Mouse (Mus musculus): ENCODE data around the gene Vmn2r8. TPM values are rescaled to one million over a fixed set of nuclear protein-coding genes. Genes with fewer than 3 reads are reported as not detected.
A peak's percentile ranks its signal among the peaks of the same experiment; 100 is the strongest.
"Not testable (repeated sequence)": the region's sequence is repeated elsewhere in the genome, so short reads cannot be mapped to it uniquely, and the experiment has no call there.

The Vmn2r8 gene
- polyA plus RNA-seq (2012; rRNA removed) = 0.01 TPM in 1 of 2 replicates, not detected in the other

DNA sequence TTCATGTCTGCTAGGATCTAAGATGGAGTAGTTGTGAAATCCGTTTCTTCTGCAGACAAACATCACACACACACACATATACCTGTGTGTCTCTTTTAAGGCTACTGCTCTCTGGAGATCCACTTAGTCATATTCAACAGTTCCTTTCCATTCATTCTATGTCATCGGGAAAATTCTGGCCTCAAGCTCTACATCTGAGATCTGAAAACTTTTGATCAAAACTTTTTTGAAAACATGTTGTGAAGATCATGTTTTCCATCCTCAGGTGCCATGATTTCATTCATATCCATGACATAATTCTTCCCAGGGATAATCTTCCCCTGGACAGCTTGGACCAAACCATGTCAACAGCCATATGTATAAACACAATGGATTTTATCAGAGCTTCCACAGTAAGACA, at the start of gene Vmn2r8:
TSS of gene Vmn2r8 (minus strand) at position 101 of the 400 bp plus-strand sequence.
- H3K27ac ChIP-seq (ENCODE audit: control insufficient read depth, insufficient read depth, low read depth, low read length); H3K4me1 ChIP-seq (ENCODE audit: control insufficient read depth, insufficient read depth, low read length); H3K4me3 ChIP-seq (ENCODE audit: control insufficient read depth, low read depth, low read length); H3K27me3 ChIP-seq (ENCODE audit: control insufficient read depth, insufficient read depth, low read length); H3K36me3 ChIP-seq (ENCODE audit: control insufficient read depth, insufficient read depth, low read length): not testable (repeated sequence)

DNA sequence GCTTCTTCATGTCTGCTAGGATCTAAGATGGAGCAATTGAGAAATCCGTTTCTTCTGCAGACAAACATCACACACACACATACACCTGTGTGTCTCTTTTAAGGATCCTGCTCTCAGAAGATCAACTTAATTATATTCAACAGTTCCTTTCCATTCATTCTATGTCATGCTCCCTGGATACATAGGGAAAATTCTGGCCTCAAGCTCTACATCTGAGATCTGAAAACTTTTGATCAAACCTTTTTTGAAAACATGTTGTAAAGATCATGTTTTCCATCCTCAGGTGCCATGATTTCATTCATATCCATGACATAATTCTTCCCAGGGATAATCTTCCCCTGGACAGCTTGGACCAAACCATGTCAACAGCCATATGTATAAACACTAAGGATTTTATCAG, 43.9 kb upstream of the Vmn2r8 start, which contains the start of gene Vmn2r9:
TSS of gene Vmn2r9 (minus strand) at position 101 of the 400 bp plus-strand sequence.
- not testable (repeated sequence) for H3K27ac ChIP-seq (ENCODE audit: control insufficient read depth, insufficient read depth, low read depth, low read length); H3K36me3 ChIP-seq (ENCODE audit: control insufficient read depth, insufficient read depth, low read length); H3K4me3 ChIP-seq (ENCODE audit: control insufficient read depth, low read depth, low read length); H3K27me3 ChIP-seq (ENCODE audit: control insufficient read depth, insufficient read depth, low read length); H3K4me1 ChIP-seq (ENCODE audit: control insufficient read depth, insufficient read depth, low read length)

DNA sequence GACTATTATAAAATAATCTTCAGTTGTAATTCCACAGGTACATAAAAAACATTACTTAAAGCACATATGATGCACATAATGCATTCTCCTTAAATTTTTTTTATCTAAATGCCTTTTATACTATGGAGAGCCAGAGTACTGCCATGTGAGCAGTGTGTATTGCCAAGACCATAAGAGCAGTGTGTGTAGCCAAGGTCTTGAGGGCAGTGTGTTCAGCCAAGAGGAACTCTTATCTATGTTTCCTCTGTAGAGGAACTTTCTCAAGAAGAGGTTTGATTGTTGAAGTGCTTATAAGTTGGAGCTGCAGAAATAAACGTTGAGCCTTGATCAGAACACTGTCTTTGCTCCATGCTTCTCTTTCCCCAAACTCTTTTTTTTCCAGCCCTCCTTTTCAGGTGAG, 40.8 kb upstream of the Vmn2r8 start:
- peak overlapping the region; percentile 75 for H3K27ac ChIP-seq (ENCODE audit: control insufficient read depth, insufficient read depth, low read depth, low read length)
- H3K4me1 ChIP-seq (ENCODE audit: control insufficient read depth, insufficient read depth, low read length) = no peaks in the 10 kb centered on the region
- H3K27me3 ChIP-seq (ENCODE audit: control insufficient read depth, insufficient read depth, low read length) = no peaks in the 10 kb centered on the region
- TF ChIP-seq CTCF (IDR thresholded peaks at IDR 0.05; ENCODE audit: control insufficient read depth, insufficient read depth, insufficient replicate concordance, low read depth, low read length) (no peak), POLR2A (IDR thresholded peaks at IDR 0.05; ENCODE audit: control insufficient read depth, low read depth, low read length) (no peak)
- no peaks in the 10 kb centered on the region for H3K36me3 ChIP-seq (ENCODE audit: control insufficient read depth, insufficient read depth, low read length)
- peak overlapping the region; percentile 42 for H3K4me3 ChIP-seq (ENCODE audit: control insufficient read depth, low read depth, low read length)

- Histone ChIP-seq H3K36me3 (ENCODE audit: control insufficient read depth, insufficient read depth, low read length) (no peaks in the 10 kb centered on the region), H3K4me1 (ENCODE audit: control insufficient read depth, insufficient read depth, low read length) (no peaks in the 10 kb centered on the region), H3K27me3 (ENCODE audit: control insufficient read depth, insufficient read depth, low read length) (no peaks in the 10 kb centered on the region), H3K27ac (ENCODE audit: control insufficient read depth, insufficient read depth, low read depth, low read length) (no peak overlapping the region), H3K4me3 (ENCODE audit: control insufficient read depth, low read depth, low read length) (no peak overlapping the region)
- TF ChIP-seq POLR2A (IDR thresholded peaks at IDR 0.05; ENCODE audit: control insufficient read depth, low read depth, low read length) (no peak), CTCF (IDR thresholded peaks at IDR 0.05; ENCODE audit: control insufficient read depth, insufficient read depth, insufficient replicate concordance, low read depth, low read length) (peak; percentile 14; the same call in 1 of the 2 replicates)
Observed at GRCm38 (mm10) chr5:108836156-108836555, 27.5 kb upstream of the Vmn2r8 start.

GRCm38 (mm10) chr5:108823276-108823675, 14.6 kb upstream of the Vmn2r8 start:
- no peak overlapping the region for H3K4me3 ChIP-seq (ENCODE audit: control insufficient read depth, low read depth, low read length)
- TF ChIP-seq POLR2A (IDR thresholded peaks at IDR 0.05; ENCODE audit: control insufficient read depth, low read depth, low read length) (no peak), CTCF (IDR thresholded peaks at IDR 0.05; ENCODE audit: control insufficient read depth, insufficient read depth, insufficient replicate concordance, low read depth, low read length) (no peak)
- no peaks in the 10 kb centered on the region for H3K4me1 ChIP-seq (ENCODE audit: control insufficient read depth, insufficient read depth, low read length)
- H3K27me3 ChIP-seq (ENCODE audit: control insufficient read depth, insufficient read depth, low read length) = no peaks in the 10 kb centered on the region
- no peaks in the 10 kb centered on the region for H3K36me3 ChIP-seq (ENCODE audit: control insufficient read depth, insufficient read depth, low read length)
- no peak overlapping the region for H3K27ac ChIP-seq (ENCODE audit: control insufficient read depth, insufficient read depth, low read depth, low read length)

GRCm38 (mm10) chr5:108803646-108804045, 5.0 kb downstream of the Vmn2r8 start:
- TF ChIP-seq POLR2A (IDR thresholded peaks at IDR 0.05; ENCODE audit: control insufficient read depth, low read depth, low read length) = no peak
- no peak for TF ChIP-seq CTCF (IDR thresholded peaks at IDR 0.05; ENCODE audit: control insufficient read depth, insufficient read depth, insufficient replicate concordance, low read depth, low read length)
- peak overlapping the region; percentile 67; the same call in 1 of the 2 replicates for H3K27ac ChIP-seq (ENCODE audit: control insufficient read depth, insufficient read depth, low read depth, low read length)

DNA sequence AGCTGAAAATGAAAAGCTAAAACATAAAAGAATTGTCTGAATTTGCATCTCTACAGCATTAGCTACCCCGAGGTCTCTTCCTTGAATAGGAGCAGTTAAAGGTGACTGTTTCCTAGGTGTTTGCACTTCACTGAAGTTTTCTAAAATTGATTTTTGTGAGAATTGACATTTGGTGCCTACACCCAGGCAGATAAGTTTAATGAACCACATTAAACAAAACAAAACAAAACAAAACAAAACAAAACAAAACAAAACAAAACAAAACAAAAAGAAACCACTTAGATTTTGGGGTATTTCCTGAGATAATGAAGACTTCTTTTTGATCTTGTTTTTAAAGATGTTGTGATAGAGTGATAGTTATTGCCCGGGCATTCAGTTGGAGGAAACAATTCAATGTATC, 13.4 kb downstream of the Vmn2r8 start, which contains the start of gene Tmed11:
TSS of gene Tmed11 (minus strand) at position 101 of the 400 bp plus-strand sequence.
- H3K4me3 ChIP-seq (ENCODE audit: control insufficient read depth, low read depth, low read length); H3K27me3 ChIP-seq (ENCODE audit: control insufficient read depth, insufficient read depth, low read length); H3K4me1 ChIP-seq (ENCODE audit: control insufficient read depth, insufficient read depth, low read length); H3K36me3 ChIP-seq (ENCODE audit: control insufficient read depth, insufficient read depth, low read length); H3K27ac ChIP-seq (ENCODE audit: control insufficient read depth, insufficient read depth, low read depth, low read length): not testable (repeated sequence)

More at GRCm38 (mm10) chr5:108803646-108804045, 5.0 kb downstream of the Vmn2r8 start:
- Histone ChIP-seq H3K36me3 (ENCODE audit: control insufficient read depth, insufficient read depth, low read length) (no peaks in the 10 kb centered on the region), H3K4me1 (ENCODE audit: control insufficient read depth, insufficient read depth, low read length) (no peaks in the 10 kb centered on the region), H3K4me3 (ENCODE audit: control insufficient read depth, low read depth, low read length) (no peak overlapping the region), H3K27me3 (ENCODE audit: control insufficient read depth, insufficient read depth, low read length) (no peaks in the 10 kb centered on the region)

DNA sequence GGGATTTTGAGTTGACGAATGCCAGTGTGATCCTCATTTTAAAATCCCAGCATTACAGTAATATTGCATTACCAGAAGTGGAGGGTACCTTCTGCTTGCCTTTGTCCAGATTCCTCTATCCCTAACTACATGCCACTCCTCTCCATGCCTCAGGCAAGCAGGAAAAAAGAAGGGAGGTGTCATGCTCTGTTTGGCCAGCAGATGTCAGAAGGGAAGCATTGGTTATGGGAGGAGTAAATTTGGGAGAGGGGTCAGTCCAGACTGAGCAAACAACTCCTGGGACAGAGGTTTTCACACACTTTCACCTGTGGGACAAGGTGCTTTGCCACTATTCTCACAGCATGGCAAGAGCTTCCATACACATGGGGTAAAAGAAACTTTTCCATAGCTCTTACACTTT, 18.3 kb downstream of the Vmn2r8 start:
- H3K27me3 ChIP-seq (ENCODE audit: control insufficient read depth, insufficient read depth, low read length); H3K27ac ChIP-seq (ENCODE audit: control insufficient read depth, insufficient read depth, low read depth, low read length); H3K4me1 ChIP-seq (ENCODE audit: control insufficient read depth, insufficient read depth, low read length); H3K36me3 ChIP-seq (ENCODE audit: control insufficient read depth, insufficient read depth, low read length); H3K4me3 ChIP-seq (ENCODE audit: control insufficient read depth, low read depth, low read length): not testable (repeated sequence)
- TF ChIP-seq CTCF (IDR thresholded peaks at IDR 0.05; ENCODE audit: control insufficient read depth, insufficient read depth, insufficient replicate concordance, low read depth, low read length) = 0 out of 2 replicates have a peak, but pooled peaks have one; percentile 20
